Mouse (Mus musculus): ENCODE measurements at regions not wholly inside any gene's neighbourhood (a gene's known extent, or its start where the extent isn't known, plus 50 kb on each side); places are given as distances from the start of the nearest gene placed in this dataset.
A peak's percentile ranks its signal among the peaks of the same experiment; 100 is the strongest.

DNA sequence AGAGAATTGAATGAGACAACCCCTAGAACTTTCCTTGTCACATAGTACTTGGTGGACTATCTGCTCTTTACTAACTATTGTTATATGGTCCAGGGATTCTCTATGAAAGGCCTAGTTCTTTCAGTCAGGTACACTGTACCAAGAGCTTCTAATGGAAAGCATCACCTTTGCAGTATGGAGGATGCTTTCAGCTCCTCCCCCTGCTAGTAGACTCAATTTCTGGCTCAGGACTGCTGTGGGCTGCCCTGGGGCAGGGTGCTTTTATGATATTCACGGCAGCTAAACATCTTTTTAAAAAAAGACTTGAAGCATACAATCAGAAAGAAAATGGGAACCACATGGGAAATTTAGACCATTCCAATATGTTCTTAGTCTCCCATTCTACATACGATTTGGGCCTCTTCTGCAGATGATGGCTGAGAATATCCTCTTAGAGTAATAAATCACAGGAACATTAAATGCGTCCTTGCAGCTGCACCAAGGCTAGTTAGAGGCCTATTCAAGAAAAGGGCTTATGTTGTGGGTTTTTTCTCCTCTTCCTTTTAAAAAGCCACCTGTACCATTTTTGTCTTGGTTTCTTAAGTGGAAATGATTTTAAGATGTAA, 61.7 kb upstream of the 6030498E09Rik start:
- H3K4me1 ChIP-seq (ENCODE audit: control insufficient read depth, insufficient read depth, low read length), result no peaks in the 10 kb centered on the region
- no peak overlapping the region for H3K4me3 ChIP-seq (ENCODE audit: low read length)
- no peak overlapping the region for H3K27ac ChIP-seq (ENCODE audit: low read length)
- H3K36me3 ChIP-seq (ENCODE audit: control insufficient read depth, insufficient read depth, low read length), result no peaks in the 10 kb centered on the region
- no peak overlapping the region for H3K4me2 ChIP-seq (ENCODE audit: low read depth, low read length)
- no peaks in the 10 kb centered on the region for H3K27me3 ChIP-seq (replicated peaks; ENCODE audit: control insufficient read depth, insufficient read depth, low read length)
- no peak for ATAC-seq
- H3K9me3 ChIP-seq (ENCODE audit: control insufficient read depth, low read length), result no peaks in the 10 kb centered on the region
- 56% methylated on average over 3 of the region's 3 CpGs for WGBS
- H3K9ac ChIP-seq (ENCODE audit: low read depth, low read length), result no peak overlapping the region

DNA sequence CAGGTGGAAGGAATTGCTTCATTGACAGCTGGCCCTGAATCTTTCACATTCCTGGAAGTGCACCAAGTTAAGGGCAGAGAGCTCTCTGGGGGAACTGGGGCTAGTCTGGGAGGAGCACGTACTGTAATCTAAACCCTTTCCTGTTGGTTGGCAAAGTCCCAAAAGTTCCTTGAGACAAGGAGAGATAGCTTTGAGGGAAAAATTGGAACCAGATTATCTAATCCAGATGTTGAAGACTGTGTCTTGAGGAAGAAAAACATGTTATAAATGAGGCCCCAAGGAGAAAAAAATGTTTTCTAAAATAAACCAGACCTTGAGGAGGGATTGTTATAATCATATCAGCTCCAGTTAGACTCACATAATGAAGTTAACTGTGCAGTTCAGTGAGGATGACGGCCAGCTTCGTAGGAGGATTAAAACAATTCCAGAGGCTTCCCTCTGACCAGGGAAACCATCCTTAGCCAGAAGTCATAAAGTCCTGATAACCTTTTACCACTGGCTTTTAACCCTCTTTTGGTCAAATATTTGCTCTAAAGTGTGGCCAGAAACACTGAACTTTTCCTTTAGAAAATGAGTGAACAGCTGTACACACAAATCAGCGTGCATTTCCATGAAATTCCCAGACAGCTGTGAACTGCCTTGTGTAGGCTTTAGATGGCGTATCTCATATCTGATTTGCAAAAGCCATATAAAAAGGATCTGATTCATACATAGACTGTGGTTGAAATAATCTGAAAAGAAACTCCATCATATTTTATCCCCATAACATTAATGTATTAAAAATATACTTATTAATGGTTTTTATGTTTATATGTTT, 60.8 kb upstream of the 6030498E09Rik start:
- Histone ChIP-seq H3K27ac (ENCODE audit: low read length) (peak overlapping the region; percentile 10; the same call in 1 of the 2 replicates), H3K27me3 (replicated peaks; ENCODE audit: control insufficient read depth, insufficient read depth, low read length) (no peaks in the 10 kb centered on the region), H3K4me3 (ENCODE audit: low read length) (no peak overlapping the region), H3K36me3 (ENCODE audit: control insufficient read depth, insufficient read depth, low read length) (no peaks in the 10 kb centered on the region), H3K4me2 (ENCODE audit: low read depth, low read length) (no peak overlapping the region), H3K9me3 (ENCODE audit: control insufficient read depth, low read length) (no peaks in the 10 kb centered on the region), H3K4me1 (ENCODE audit: control insufficient read depth, insufficient read depth, low read length) (no peaks in the 10 kb centered on the region), H3K9ac (ENCODE audit: low read depth, low read length) (no peak overlapping the region)
- peak; percentile 48 for ATAC-seq
- 46% methylated on average over 5 of the region's 5 CpGs for WGBS
